Mouse (Mus musculus) heart, embryonic 13.5 days (tissue): Measurements from ENCODE around the gene Arhgap21. TPM values are rescaled to one million over a fixed set of nuclear protein-coding genes. Genes with fewer than 3 reads are reported as not detected.
"Not testable (repeated sequence)": the region's sequence is repeated elsewhere in the genome, so short reads cannot be mapped to it uniquely, and the experiment has no call there.

Experiments used
- ATAC-seq: fragments of 200-750 bp; cut with Nextera tagmentation; 2 replicates; pipeline ENCODE4 v1.8.0; 2017; ENCODE audit warnings: moderate TSS enrichment; ENCODE audit not compliant: insufficient number of reproducible peaks, low FRiP score, low TSS enrichment; ENCODE audit errors: extremely low read depth
- H3K27ac ChIP-seq: fragments of 300-500 bp; sonication (generic); replicated peaks from 2 replicates; pipeline ENCODE4 v1.5.1; 2015; ENCODE audit warnings: moderate library complexity, mild to moderate bottlenecking, inconsistent platforms
- H3K27me3 ChIP-seq: fragments of 300-500 bp; sonication (generic); replicated peaks from 2 replicates; pipeline ENCODE4 v1.6.1; 2015; ENCODE audit warnings: mild to moderate bottlenecking, inconsistent platforms
- H3K36me3 ChIP-seq: fragments of 300-500 bp; sonication (generic); 2 replicates; pipeline ENCODE4 v1.6.1; 2015; ENCODE audit warnings: mild to moderate bottlenecking, inconsistent platforms
- H3K4me1 ChIP-seq: fragments of 300-500 bp; sonication (generic); 2 replicates; pipeline ENCODE4 v1.6.1; 2015; ENCODE audit warnings: inconsistent platforms
- H3K4me2 ChIP-seq: fragments of 300-500 bp; sonication (generic); 2 replicates; pipeline ENCODE4 v1.6.1; 2015; ENCODE audit warnings: inconsistent platforms, mild to moderate bottlenecking, moderate library complexity
- H3K4me3 ChIP-seq: fragments of 300-500 bp; sonication (generic); 2 replicates; pipeline ENCODE4 v1.5.1; 2015; ENCODE audit warnings: moderate library complexity, mild to moderate bottlenecking, inconsistent platforms
- H3K9ac ChIP-seq: fragments of 300-500 bp; sonication (generic); 2 replicates; pipeline ENCODE4 v1.6.1; 2015; ENCODE audit warnings: inconsistent platforms, mild to moderate bottlenecking, moderate library complexity
- H3K9me3 ChIP-seq: fragments of 300-500 bp; sonication (generic); 2 replicates; pipeline ENCODE4 v1.6.1; 2016; ENCODE audit warnings: inconsistent platforms
- WGBS: fragments of 180-500 bp; shearing (Covaris S2); methylation state at CpG from one replicate; pipeline ENCODE4 v1.1.7; 2015; ENCODE audit warnings: mixed read lengths; 5-methylcytosine and 5-hydroxymethylcytosine counted together
- polyA plus RNA-seq: library from polyadenylated mRNA; unstranded; fragments of >200 nt; fragmentation: Nextera tagmentation; extraction: Ambion mirVana; gene quantifications from 2 replicates; pipeline ENCODE4 v1.2.1, GENCODE M21; 2015

Arhgap21 gene
- polyA plus RNA-seq, 1 experiment from 2014 or later: 11.7 TPM

GRCm38 (mm10) chr2:20936609-20937221 lies 32.0 kb downstream of the Arhgap21 start:
- Histone ChIP-seq H3K9ac (no peak overlapping the region), H3K27ac (peak overlapping the region; percentile 91), H3K4me3 (no peak overlapping the region), H3K27me3 (no peaks in the 10 kb centered on the region), H3K4me2 (peak overlapping the region; percentile 10; the same call in 1 of the 2 replicates), H3K36me3 (no peaks in the 10 kb centered on the region), H3K4me1 (peaks cover 85% of the 10 kb centered on the region), H3K9me3 (no peaks in the 10 kb centered on the region)
- 36% methylated on average over 4 of the region's 4 CpGs for WGBS
- ATAC-seq: no peak

GRCm38 (mm10) chr2:20934406-20934805 lies 34.3 kb downstream of the Arhgap21 start:
- ATAC-seq: no peak

GRCm38 (mm10) chr2:20932748-20933313 lies 35.9 kb downstream of the Arhgap21 start:
- 76% methylated on average over 8 of the region's 8 CpGs for WGBS
- Histone ChIP-seq H3K4me2 (no peak overlapping the region), H3K36me3 (0 out of 2 replicates have a peak, but pooled peaks cover 2% of the 10 kb centered on the region), H3K9ac (no peak overlapping the region), H3K27ac (no peak overlapping the region), H3K27me3 (no peaks in the 10 kb centered on the region), H3K4me1 (peaks cover 74% of the 10 kb centered on the region), H3K9me3 (no peaks in the 10 kb centered on the region), H3K4me3 (no peak overlapping the region)
- ATAC-seq: no peak

More at GRCm38 (mm10) chr2:20934406-20934805, 34.3 kb downstream of the Arhgap21 start:
- Histone ChIP-seq H3K4me2 (no peak overlapping the region), H3K9ac (no peak overlapping the region), H3K9me3 (no peaks in the 10 kb centered on the region), H3K36me3 (0 out of 2 replicates have a peak, but pooled peaks cover 2% of the 10 kb centered on the region), H3K4me3 (no peak overlapping the region), H3K27ac (no peak overlapping the region), H3K27me3 (no peaks in the 10 kb centered on the region), H3K4me1 (peaks cover 77% of the 10 kb centered on the region)
- 77% methylated on average over 9 of the region's 9 CpGs for whole genome bisulfite sequencing

GRCm38 (mm10) chr2:20931761-20932160 lies 36.9 kb downstream of the Arhgap21 start:
- H3K27ac ChIP-seq, H3K9me3 ChIP-seq, H3K36me3 ChIP-seq, H3K27me3 ChIP-seq, H3K9ac ChIP-seq, ATAC-seq, H3K4me3 ChIP-seq, H3K4me2 ChIP-seq: not testable (repeated sequence)
- peaks cover 70% of the 10 kb centered on the region for H3K4me1 ChIP-seq
- 84% methylated on average over 4 of the region's 4 CpGs for WGBS

- H3K36me3 ChIP-seq: 0 out of 2 replicates have a peak, but pooled peaks cover 2% of the 10 kb centered on the region
- no peaks in the 10 kb centered on the region for H3K9me3 ChIP-seq
- peaks cover 67% of the 10 kb centered on the region for H3K4me1 ChIP-seq
- H3K27me3 ChIP-seq: no peaks in the 10 kb centered on the region
- no peak overlapping the region for H3K27ac ChIP-seq
- no peak overlapping the region for H3K9ac ChIP-seq
- no peak overlapping the region for H3K4me2 ChIP-seq
- H3K4me3 ChIP-seq: no peak overlapping the region
- ATAC-seq: no peak
Observed at GRCm38 (mm10) chr2:20928454-20928853, 40.2 kb downstream of the Arhgap21 start.

GRCm38 (mm10) chr2:20924938-20925337 lies 43.7 kb downstream of the Arhgap21 start:
- Histone ChIP-seq H3K27ac (no peak overlapping the region), H3K27me3 (no peaks in the 10 kb centered on the region), H3K9ac (no peak overlapping the region), H3K4me2 (no peak overlapping the region), H3K36me3 (0 out of 2 replicates have a peak, but pooled peaks cover 2% of the 10 kb centered on the region), H3K4me3 (no peak overlapping the region), H3K4me1 (peaks cover 73% of the 10 kb centered on the region), H3K9me3 (no peaks in the 10 kb centered on the region)
- WGBS: 65% methylated on average over 1 of the region's 1 CpGs
- no peak for ATAC-seq

- Histone ChIP-seq H3K9me3 (no peaks in the 10 kb centered on the region), H3K9ac (no peak overlapping the region), H3K36me3 (no peaks in the 10 kb centered on the region), H3K4me1 (peaks cover 53% of the 10 kb centered on the region), H3K4me2 (no peak overlapping the region), H3K27ac (0 out of 2 replicates have a peak overlapping the region, but pooled peaks have one; percentile 15), H3K4me3 (no peak overlapping the region), H3K27me3 (no peaks in the 10 kb centered on the region)
- ATAC-seq: no peak
- WGBS: 26% methylated on average over 1 of the region's 1 CpGs
Observed at GRCm38 (mm10) chr2:20922366-20922765, 46.3 kb downstream of the Arhgap21 start.

- Histone ChIP-seq H3K9ac (no peak overlapping the region), H3K4me2 (no peak overlapping the region), H3K4me1 (peaks cover 47% of the 10 kb centered on the region), H3K9me3 (no peaks in the 10 kb centered on the region), H3K36me3 (no peaks in the 10 kb centered on the region), H3K4me3 (no peak overlapping the region), H3K27ac (no peak overlapping the region), H3K27me3 (no peaks in the 10 kb centered on the region)
- WGBS: 89% methylated on average over 2 of the region's 2 CpGs
- ATAC-seq: no peak
Observed at GRCm38 (mm10) chr2:20921558-20921957, 47.1 kb downstream of the Arhgap21 start.

GRCm38 (mm10) chr2:20921021-20921420 lies 47.7 kb downstream of the Arhgap21 start:
- no peaks in the 10 kb centered on the region for H3K36me3 ChIP-seq
- WGBS: 59% methylated on average over 1 of the region's 1 CpGs
- H3K27me3 ChIP-seq: no peaks in the 10 kb centered on the region
- peaks cover 42% of the 10 kb centered on the region for H3K4me1 ChIP-seq
- H3K27ac ChIP-seq: no peak overlapping the region
- H3K4me3 ChIP-seq: no peak overlapping the region
- no peak overlapping the region for H3K9ac ChIP-seq
- no peak for ATAC-seq
- H3K9me3 ChIP-seq: no peaks in the 10 kb centered on the region
- no peak overlapping the region for H3K4me2 ChIP-seq

GRCm38 (mm10) chr2:20914531-20915320 lies 54.0 kb downstream of the Arhgap21 start:
- no peak for ATAC-seq
- WGBS: 82% methylated on average over 10 of the region's 10 CpGs
- no peak overlapping the region for H3K4me3 ChIP-seq

GRCm38 (mm10) chr2:20913019-20913415 lies 55.7 kb downstream of the Arhgap21 start:
- Histone ChIP-seq H3K27ac (peak overlapping the region; percentile 45; the same call in 1 of the 2 replicates), H3K27me3 (no peaks in the 10 kb centered on the region), H3K9ac (no peak overlapping the region), H3K4me2 (no peak overlapping the region), H3K9me3 (no peaks in the 10 kb centered on the region), H3K4me3 (no peak overlapping the region), H3K36me3 (peaks cover 20% of the 10 kb centered on the region), H3K4me1 (peaks cover 36% of the 10 kb centered on the region)
- no peak for ATAC-seq
- 74% methylated on average over 1 of the region's 1 CpGs for WGBS

More at GRCm38 (mm10) chr2:20914531-20915320, 54.0 kb downstream of the Arhgap21 start:
- Histone ChIP-seq H3K9me3 (no peaks in the 10 kb centered on the region), H3K27ac (no peak overlapping the region), H3K36me3 (peaks cover 20% of the 10 kb centered on the region), H3K27me3 (no peaks in the 10 kb centered on the region), H3K4me2 (no peak overlapping the region), H3K4me1 (peaks cover 19% of the 10 kb centered on the region), H3K9ac (no peak overlapping the region)
